Mouse (Mus musculus): Measurements from ENCODE around the gene Slc25a18.

DNA sequence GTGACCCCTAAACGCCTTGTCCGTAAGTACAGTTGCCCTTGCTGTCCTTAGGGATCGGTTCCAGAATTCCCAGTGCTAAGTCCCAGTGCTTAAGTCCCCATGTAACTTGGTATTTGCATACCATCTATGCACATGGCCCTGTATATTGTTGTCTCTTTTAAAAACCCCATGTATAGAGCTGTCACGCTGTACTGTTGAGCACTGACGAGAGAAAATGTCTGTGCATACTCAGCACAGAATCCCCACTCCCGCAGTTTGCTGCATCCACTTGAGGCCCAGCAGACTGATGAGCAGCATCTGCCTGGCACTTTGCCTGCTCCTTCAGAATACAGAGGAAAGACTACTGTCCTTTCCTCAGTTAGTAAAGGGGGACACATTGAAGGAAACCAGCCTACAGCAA, 385 bp downstream of the Slc25a18 start:
- TF ChIP-seq MYOD1 (IDR thresholded peaks at IDR 0.05; ENCODE audit: control insufficient read depth in 1 of 3, insufficient read length in 2 of 3, low read depth in 2 of 3): no peak
- no peak for TF ChIP-seq MYOG (IDR thresholded peaks at IDR 0.05; ENCODE audit: control insufficient read depth in 1 of 3, insufficient read depth in 1 of 3, insufficient read length in 2 of 3, low read depth in 2 of 3)
- TF ChIP-seq POLR2AphosphoS2 (IDR thresholded peaks at IDR 0.05; ENCODE audit: insufficient read length, low read depth): no peak
- no peak for TF ChIP-seq USF1 (IDR thresholded peaks at IDR 0.05; ENCODE audit: low read depth)
- TF ChIP-seq POLR2A (IDR thresholded peaks at IDR 0.05; ENCODE audit: insufficient read length, low read depth): no peak
- no peak for TF ChIP-seq CEBPB (IDR thresholded peaks at IDR 0.05; ENCODE audit: insufficient read depth, poor library complexity, severe bottlenecking)
- no peak for TF ChIP-seq TCF12 (IDR thresholded peaks at IDR 0.05; ENCODE audit: insufficient read depth, poor library complexity, severe bottlenecking)
- TF ChIP-seq MAX (IDR thresholded peaks at IDR 0.05; ENCODE audit: low read depth): no peak
- TF ChIP-seq SRF (IDR thresholded peaks at IDR 0.05; ENCODE audit: control insufficient read depth, insufficient read length, low read depth): no peak
- no peak for TF ChIP-seq E2F4 (IDR thresholded peaks at IDR 0.05; ENCODE audit: insufficient read depth)
- TF ChIP-seq REST (IDR thresholded peaks at IDR 0.05; ENCODE audit: insufficient read depth, insufficient read length): no peak
- TF ChIP-seq TCF3 (IDR thresholded peaks at IDR 0.05; ENCODE audit: insufficient read length, low read depth): no peak
